Mouse (Mus musculus): ENCODE measurements at regions not wholly inside any gene's neighbourhood (a gene's known extent, or its start where the extent isn't known, plus 50 kb on each side); places are given as distances from the start of the nearest gene placed in this dataset.

GRCm38 (mm10) chr1:157709117-157709516 lies 202.6 kb downstream of the Sec16b start:
- H3K27ac ChIP-seq, result no peak overlapping the region
- H3K9me3 ChIP-seq, result no peaks in the 10 kb centered on the region
- 79% methylated on average over 6 of the region's 6 CpGs for WGBS
- H3K4me1 ChIP-seq, result no peaks in the 10 kb centered on the region
- no peak overlapping the region for H3K4me3 ChIP-seq
- H3K4me2 ChIP-seq, result no peak overlapping the region
- no peaks in the 10 kb centered on the region for H3K27me3 ChIP-seq (replicated peaks)
- H3K36me3 ChIP-seq (replicated peaks), result no peaks in the 10 kb centered on the region
- H3K9ac ChIP-seq, result no peak overlapping the region
- ATAC-seq (replicated peaks), result no peak

DNA sequence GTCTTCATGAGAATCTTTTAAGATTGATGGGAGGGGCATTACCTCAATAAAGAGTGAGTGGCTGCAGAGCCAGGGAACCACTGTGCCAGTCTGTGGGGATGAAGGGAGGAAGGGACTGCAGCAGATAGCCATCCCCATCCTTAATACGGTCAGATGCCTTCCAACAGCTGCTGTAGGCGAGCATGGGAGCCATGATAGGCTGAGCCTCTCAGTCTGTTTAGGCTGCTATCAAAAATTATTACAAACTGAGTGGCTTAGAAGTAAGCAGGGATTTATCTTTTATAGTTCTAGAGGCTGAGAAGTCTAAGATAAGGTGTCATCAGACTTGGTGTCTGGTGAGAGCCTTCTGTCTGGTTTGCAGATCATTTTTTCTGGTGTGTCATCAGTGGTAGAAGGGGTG lies 204.3 kb downstream of the Sec16b start:
- Histone ChIP-seq H3K4me1 (no peaks in the 10 kb centered on the region), H3K9ac (no peak overlapping the region), H3K4me2 (no peak overlapping the region), H3K9me3 (no peaks in the 10 kb centered on the region), H3K27ac (no peak overlapping the region), H3K27me3 (replicated peaks) (no peaks in the 10 kb centered on the region), H3K36me3 (replicated peaks) (no peaks in the 10 kb centered on the region), H3K4me3 (no peak overlapping the region)
- WGBS, result 91% methylated on average over 2 of the region's 2 CpGs
- no peak for ATAC-seq (replicated peaks)

DNA sequence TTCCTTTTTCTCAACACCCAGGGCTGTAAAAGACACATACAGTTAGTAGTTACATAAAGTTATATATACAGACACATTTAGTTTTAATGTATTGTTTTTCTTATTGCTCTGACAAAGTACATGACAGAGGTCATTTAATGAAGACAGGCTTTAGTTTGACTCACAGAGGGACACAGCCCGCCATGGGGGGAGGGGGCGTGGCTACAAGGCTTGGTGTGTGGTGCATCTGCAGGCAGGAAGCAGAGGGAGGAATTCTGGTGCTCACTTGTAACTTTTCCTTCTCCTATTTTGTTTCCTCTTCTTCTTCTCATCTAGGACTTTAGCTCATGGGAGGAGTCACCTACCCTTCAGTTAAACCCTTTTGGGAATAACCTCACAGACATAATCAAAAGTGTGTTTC lies 206.0 kb downstream of the Sec16b start:
- no peaks in the 10 kb centered on the region for H3K9me3 ChIP-seq
- no peaks in the 10 kb centered on the region for H3K4me1 ChIP-seq
- WGBS, result 26% methylated on average over 2 of the region's 2 CpGs
- ATAC-seq (replicated peaks), result no peak
- no peaks in the 10 kb centered on the region for H3K27me3 ChIP-seq (replicated peaks)
- H3K36me3 ChIP-seq (replicated peaks), result no peaks in the 10 kb centered on the region
- H3K9ac ChIP-seq, result no peak overlapping the region
- no peak overlapping the region for H3K4me2 ChIP-seq
- H3K4me3 ChIP-seq, result no peak overlapping the region
- H3K27ac ChIP-seq, result no peak overlapping the region

DNA sequence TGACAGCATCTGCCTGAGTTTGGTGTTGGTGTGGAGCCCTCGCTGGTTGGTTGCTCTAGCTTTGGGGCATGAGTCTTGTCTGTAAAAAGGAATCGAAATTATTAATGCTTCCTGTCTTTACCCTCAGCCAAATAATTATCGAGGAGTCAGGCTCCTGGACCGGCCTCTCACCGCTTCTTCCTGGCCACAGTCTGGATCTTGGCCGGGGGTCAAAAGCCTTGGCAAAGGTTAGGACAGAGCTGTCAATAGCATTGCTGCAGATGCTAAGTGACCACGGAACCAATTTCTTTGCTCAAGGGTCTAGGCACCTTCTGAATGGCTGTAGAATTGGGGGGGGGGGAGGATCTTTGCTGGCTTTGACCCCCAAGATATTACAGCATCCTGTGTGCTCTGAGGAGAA lies 207.3 kb downstream of the Sec16b start:
- Histone ChIP-seq H3K4me3 (no peak overlapping the region), H3K4me1 (no peaks in the 10 kb centered on the region), H3K9ac (no peak overlapping the region), H3K4me2 (no peak overlapping the region), H3K27ac (no peak overlapping the region), H3K27me3 (replicated peaks) (no peaks in the 10 kb centered on the region), H3K36me3 (replicated peaks) (no peaks in the 10 kb centered on the region), H3K9me3 (no peaks in the 10 kb centered on the region)
- no peak for ATAC-seq (replicated peaks)
- 90% methylated on average over 7 of the region's 7 CpGs for WGBS

- Histone ChIP-seq H3K36me3 (replicated peaks) (no peaks in the 10 kb centered on the region), H3K27me3 (replicated peaks) (no peaks in the 10 kb centered on the region), H3K4me3 (no peak overlapping the region), H3K27ac (no peak overlapping the region), H3K4me1 (no peaks in the 10 kb centered on the region), H3K4me2 (no peak overlapping the region), H3K9me3 (no peaks in the 10 kb centered on the region), H3K9ac (no peak overlapping the region)
- ATAC-seq (replicated peaks), result no peak
- 52% methylated on average over 3 of the region's 3 CpGs for WGBS
Measured at GRCm38 (mm10) chr1:157715632-157716031, 209.1 kb downstream of the Sec16b start.

DNA sequence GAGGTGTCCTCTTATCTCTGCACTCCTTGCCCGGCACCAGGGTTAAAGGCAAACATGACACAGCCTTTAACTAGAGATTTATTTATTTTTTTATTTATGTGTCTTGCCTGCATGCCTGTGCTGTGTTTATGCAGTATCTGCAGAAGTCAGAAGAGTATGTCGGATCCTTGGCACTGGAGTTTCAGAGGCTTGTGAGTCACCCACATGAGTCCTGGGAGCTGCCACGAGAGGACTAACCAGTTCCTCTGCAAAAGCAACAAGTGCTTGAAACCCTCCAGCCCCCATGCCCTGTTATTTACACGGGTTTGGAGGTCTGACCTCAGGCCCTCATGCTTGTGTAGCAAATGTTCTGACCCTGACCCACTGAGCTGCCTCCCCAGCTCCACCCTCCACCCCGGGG lies 210.6 kb downstream of the Sec16b start:
- Histone ChIP-seq H3K4me2 (no peak overlapping the region), H3K36me3 (replicated peaks) (no peaks in the 10 kb centered on the region), H3K4me1 (no peaks in the 10 kb centered on the region), H3K9ac (no peak overlapping the region), H3K9me3 (no peaks in the 10 kb centered on the region), H3K27ac (no peak overlapping the region), H3K4me3 (no peak overlapping the region), H3K27me3 (replicated peaks) (no peaks in the 10 kb centered on the region)
- 74% methylated on average over 5 of the region's 5 CpGs for WGBS
- no peak for ATAC-seq (replicated peaks)

DNA sequence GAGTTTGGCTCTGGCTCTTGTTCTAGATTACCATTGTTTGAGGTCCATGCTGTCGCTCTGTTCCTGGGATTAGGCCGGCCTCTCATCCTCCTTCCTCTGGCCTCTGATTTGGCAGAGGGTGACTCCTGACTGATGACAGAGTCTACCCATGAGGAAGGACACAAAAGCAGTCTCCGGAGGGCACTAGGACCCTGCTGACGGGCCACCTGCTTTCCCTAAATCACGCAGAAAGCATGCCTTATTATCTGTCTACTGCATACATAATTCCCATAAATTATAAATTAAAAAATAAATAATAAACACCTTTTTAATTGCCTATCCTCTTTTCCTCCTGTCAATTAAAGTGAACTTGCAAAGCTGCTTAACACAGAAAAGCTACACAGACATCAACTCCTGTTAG lies 215.4 kb downstream of the Sec16b start:
- no peaks in the 10 kb centered on the region for H3K36me3 ChIP-seq (replicated peaks)
- WGBS, result 70% methylated on average over 5 of the region's 5 CpGs
- no peak overlapping the region for H3K9ac ChIP-seq
- H3K27me3 ChIP-seq (replicated peaks), result no peaks in the 10 kb centered on the region
- no peak overlapping the region for H3K4me3 ChIP-seq
- ATAC-seq (replicated peaks), result no peak
- no peaks in the 10 kb centered on the region for H3K9me3 ChIP-seq
- H3K4me1 ChIP-seq, result no peaks in the 10 kb centered on the region
- H3K27ac ChIP-seq, result no peak overlapping the region
- H3K4me2 ChIP-seq, result no peak overlapping the region

DNA sequence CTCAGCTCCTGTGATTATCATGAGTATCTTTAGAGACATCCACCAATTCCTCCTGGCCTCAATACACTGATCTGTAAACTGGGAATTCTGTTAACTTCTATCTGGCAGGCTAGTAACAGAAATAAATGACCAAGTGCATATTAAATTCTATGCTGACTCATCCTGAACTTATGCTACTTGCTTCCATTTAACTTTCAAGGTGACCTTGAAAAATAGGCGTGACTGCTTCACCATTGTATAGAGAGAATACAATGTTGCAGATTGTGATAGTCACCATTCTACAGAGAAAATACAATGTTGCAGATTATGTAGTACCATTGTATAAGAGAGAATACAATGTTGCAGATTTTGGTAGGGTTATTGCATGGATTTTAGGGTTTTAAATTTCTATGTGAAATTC lies 224.6 kb downstream of the Sec16b start:
- ATAC-seq (replicated peaks), result no peak
- Histone ChIP-seq H3K9me3 (no peaks in the 10 kb centered on the region), H3K4me2 (no peak overlapping the region), H3K36me3 (replicated peaks) (no peaks in the 10 kb centered on the region), H3K4me3 (no peak overlapping the region), H3K27ac (no peak overlapping the region), H3K9ac (no peak overlapping the region), H3K27me3 (replicated peaks) (no peaks in the 10 kb centered on the region), H3K4me1 (no peaks in the 10 kb centered on the region)
- 93% methylated on average over 1 of the region's 1 CpGs for WGBS

GRCm38 (mm10) chr1:157740725-157741665 lies 234.5 kb downstream of the Sec16b start:
- H3K27ac ChIP-seq, result no peak overlapping the region
- ATAC-seq (replicated peaks), result no peak
- peaks cover 2% of the 10 kb centered on the region for H3K4me1 ChIP-seq
- no peaks in the 10 kb centered on the region for H3K9me3 ChIP-seq
- H3K36me3 ChIP-seq (replicated peaks), result no peaks in the 10 kb centered on the region
- no peak overlapping the region for H3K9ac ChIP-seq
- H3K4me3 ChIP-seq, result no peak overlapping the region
- no peak overlapping the region for H3K4me2 ChIP-seq
- 47% methylated on average over 13 of the region's 13 CpGs for WGBS
- no peaks in the 10 kb centered on the region for H3K27me3 ChIP-seq (replicated peaks)

DNA sequence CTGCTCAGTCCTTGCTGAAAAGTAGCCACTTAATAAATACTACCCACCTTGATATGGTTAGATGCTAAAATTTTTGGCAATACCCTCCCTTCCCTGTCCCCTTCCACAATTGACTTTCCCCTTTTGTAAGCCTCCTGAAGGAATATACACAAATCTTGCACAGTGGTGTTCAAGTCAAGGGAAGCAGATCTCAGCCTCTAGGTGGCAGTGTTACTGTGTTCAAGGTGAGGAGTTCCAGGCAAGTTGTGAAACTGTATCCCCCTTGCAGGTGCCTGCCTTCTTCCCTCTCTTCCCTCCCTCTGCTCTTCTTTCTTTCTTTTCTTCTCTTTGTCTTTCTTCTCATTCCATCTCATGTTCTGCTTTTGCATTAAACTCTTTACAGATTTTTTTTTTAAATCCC lies 239.1 kb downstream of the Sec16b start:
- Histone ChIP-seq H3K27ac (no peak overlapping the region), H3K36me3 (replicated peaks) (no peaks in the 10 kb centered on the region), H3K9ac (no peak overlapping the region), H3K9me3 (no peaks in the 10 kb centered on the region), H3K4me3 (no peak overlapping the region), H3K27me3 (replicated peaks) (no peaks in the 10 kb centered on the region), H3K4me1 (peaks cover 8% of the 10 kb centered on the region), H3K4me2 (no peak overlapping the region)
- peak; percentile 90 for ATAC-seq (replicated peaks)

DNA sequence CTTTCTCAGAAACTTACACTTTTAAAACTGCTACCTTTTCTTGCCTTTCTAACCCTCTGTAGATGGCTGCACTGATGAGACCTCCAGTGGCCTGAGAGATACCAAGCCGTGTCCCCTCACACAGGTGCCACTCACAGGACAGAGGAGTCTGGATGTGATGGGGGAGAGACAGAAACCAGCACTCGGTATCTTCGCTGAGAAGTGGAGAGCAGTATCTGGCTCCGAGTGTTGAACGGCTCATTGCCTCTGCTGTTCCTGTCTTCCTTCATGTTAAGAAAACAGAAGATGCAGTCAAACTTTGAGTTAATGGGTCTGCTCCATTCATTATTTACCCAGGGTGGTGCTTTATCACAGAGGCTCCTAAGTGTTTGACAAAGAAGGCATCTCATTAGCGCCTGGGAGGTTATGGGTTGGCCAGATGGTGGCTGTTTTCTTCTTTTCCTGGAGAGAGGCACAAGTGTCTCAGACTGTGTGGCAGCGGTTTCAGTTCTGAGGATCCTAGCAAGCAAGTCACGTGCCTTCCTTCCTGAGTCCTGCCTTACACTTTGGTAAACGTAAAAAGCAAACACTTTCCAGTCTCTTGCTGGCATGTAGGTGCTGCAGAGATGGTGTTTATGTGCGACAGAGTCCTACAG lies 248.6 kb downstream of the Sec16b start:
- Histone ChIP-seq H3K36me3 (replicated peaks) (no peaks in the 10 kb centered on the region), H3K4me3 (no peak overlapping the region), H3K9ac (no peak overlapping the region), H3K4me2 (no peak overlapping the region), H3K9me3 (no peaks in the 10 kb centered on the region), H3K27ac (no peak overlapping the region), H3K27me3 (replicated peaks) (no peaks in the 10 kb centered on the region), H3K4me1 (no peaks in the 10 kb centered on the region)
- no peak for ATAC-seq (replicated peaks)
- 73% methylated on average over 10 of the region's 10 CpGs for WGBS

DNA sequence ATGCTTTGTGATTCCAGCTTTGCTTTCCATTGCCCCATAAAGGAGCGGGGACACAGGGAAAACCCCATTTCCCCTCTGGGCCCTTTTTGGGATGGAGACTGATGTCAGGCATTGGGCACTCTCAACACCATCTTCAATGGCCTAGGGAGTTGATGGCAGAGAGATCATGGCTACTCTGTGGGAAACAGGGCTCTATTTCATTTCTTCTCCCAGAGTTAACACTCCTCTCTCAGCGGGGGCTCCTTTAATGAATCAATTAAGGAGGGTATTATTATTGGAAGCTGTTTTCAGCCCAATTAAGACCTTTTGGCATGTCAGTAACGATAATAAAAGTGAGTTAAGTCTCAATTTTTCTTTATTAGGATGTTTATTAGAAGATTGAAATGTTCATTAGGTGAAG lies 250.4 kb downstream of the Sec16b start:
- H3K36me3 ChIP-seq (replicated peaks), result no peaks in the 10 kb centered on the region
- H3K4me2 ChIP-seq, result no peak overlapping the region
- H3K9ac ChIP-seq, result no peak overlapping the region
- no peaks in the 10 kb centered on the region for H3K4me1 ChIP-seq
- no peaks in the 10 kb centered on the region for H3K27me3 ChIP-seq (replicated peaks)
- WGBS, result 81% methylated on average over 3 of the region's 3 CpGs
- H3K4me3 ChIP-seq, result no peak overlapping the region
- ATAC-seq (replicated peaks), result no peak
- no peaks in the 10 kb centered on the region for H3K9me3 ChIP-seq
- no peak overlapping the region for H3K27ac ChIP-seq

GRCm38 (mm10) chr1:157758337-157758736 lies 251.8 kb downstream of the Sec16b start:
- Histone ChIP-seq H3K27ac (no peak overlapping the region), H3K9ac (no peak overlapping the region), H3K9me3 (no peaks in the 10 kb centered on the region), H3K4me1 (no peaks in the 10 kb centered on the region), H3K27me3 (replicated peaks) (no peaks in the 10 kb centered on the region), H3K4me3 (no peak overlapping the region), H3K4me2 (no peak overlapping the region), H3K36me3 (replicated peaks) (no peaks in the 10 kb centered on the region)
- ATAC-seq (replicated peaks), result no peak
- WGBS, result 96% methylated on average over 1 of the region's 1 CpGs
